Mouse (Mus musculus) T-helper 1 cell (primary cell): Measurements from ENCODE around the gene Mrc1.
"Not testable (repeated sequence)": the region's sequence is repeated elsewhere in the genome, so short reads cannot be mapped to it uniquely, and the experiment has no call there.

ENCODE experiments used
- in situ Hi-C: fragments of 300-600 bp; cut with MboI, MseI; formaldehyde crosslinking; loops from one replicate; pipeline ENCODE4 v1.15.1; 2025; ENCODE audit warnings: high pct_unique_total_duplicates

The Mrc1 gene

DNA sequence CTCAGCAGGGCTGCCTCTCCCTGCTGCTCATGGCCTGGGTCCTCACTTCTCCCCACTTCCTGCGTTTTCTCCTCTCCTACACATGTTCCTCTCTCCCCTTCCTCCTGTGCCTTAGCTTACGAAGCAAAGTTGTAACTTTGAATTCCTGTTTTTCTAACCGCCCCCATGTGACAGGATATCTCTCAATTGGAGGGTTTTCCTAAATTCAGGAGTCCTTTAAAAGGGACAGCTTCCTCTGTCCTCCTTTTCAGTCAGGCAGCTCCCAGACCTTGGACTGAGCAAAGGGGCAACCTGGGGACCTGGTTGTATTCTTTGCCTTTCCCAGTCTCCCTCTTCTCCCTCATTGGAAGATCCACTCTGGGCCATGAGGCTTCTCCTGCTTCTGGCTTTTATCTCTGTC is at the start of gene Mrc1:
Gene Mrc1 (plus strand): TSS at position 244 of the 400 bp plus-strand sequence.
- in situ Hi-C loops, result no loop called here

DNA sequence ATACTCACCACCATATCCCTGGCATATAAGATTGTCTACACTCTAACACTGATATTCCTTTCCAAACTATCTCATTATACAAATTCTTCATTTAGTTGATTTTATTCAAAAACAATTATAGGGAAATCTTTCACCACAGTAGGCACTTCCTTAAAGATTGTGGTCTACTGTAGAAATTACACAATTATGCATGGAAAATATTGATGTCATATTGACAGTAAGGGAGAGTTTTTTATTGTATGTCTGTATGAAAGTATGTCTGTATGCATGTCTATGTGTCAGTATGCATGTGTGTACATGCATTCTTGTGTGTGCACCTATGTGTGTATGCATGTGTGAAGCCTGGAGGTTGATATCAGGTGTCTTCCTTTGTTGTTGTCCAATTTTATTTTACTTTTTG is 44.8 kb upstream of the Mrc1 start:
- in situ Hi-C loops, result no loop called here

- in situ Hi-C loops, result no loop called here
These were observed 38.5 kb upstream of the Mrc1 start for GRCm38 (mm10) chr2:14190684-14191083.

DNA sequence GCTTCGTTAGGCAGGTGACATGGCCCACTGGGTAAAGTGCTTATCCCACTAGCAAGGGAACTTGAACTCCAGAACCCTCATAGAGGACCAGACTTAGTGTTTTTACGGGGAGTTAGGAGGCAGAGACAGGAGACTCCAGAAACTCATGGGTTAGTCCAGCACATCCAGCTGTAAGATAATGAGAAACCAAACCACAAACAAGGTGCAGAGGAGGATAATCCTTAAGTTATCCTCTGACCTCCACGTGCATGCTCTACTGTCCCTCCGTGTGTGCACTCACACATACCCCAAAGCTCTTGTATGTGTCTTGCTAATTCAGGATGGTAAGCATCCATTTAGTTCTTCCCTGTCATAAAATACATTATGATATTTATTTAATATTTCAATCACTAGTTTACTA is 37.6 kb upstream of the Mrc1 start:
- in situ Hi-C loops, result no loop called here

DNA sequence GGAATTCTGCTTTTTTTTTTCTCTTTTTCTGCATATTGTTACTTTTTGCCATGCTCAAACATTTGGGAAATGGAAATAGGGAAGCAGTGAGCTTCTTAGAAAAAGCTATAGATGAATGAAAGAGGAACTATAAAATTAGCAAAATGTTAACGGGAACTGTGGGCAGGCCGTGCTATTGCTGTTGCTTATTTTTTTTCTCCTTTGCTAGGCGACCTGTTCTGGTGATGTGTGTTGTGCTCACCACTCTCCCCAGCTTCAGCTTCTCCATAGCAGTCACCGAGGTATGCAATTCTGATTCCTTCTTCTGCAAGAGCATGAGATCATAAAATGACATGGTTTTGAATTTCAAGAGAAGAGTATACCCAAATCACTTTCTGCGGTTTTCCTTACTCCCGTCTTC is 37.1 kb upstream of the Mrc1 start:
- in situ Hi-C loops, result no loop called here

DNA sequence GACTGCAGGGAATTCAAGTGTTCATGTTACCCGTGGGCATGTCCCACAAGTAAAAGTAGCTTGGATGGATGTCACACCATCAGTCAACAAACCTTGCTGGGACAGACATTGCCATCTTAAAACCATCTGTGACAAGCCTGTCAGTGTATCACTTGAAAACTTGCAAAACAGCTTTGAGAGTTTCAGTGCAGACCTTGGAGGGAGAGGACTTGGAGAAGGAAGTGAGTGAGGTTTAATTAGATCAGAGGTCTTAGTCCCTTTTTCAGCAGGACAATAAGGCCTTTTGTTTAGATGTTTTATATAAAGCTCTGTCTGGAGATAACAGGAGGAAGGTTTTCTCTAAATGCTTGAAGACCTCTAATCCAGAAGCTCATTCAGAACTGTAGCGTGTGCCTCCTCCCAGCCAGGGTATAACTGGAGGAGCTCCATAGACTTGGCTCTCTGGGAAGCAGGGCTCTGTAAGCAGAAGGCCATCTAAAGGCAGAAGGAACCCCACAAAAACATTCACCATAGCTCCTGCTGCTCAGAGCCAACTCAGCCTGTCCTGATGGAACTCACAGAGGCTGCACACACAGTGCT is 30.8 kb upstream of the Mrc1 start:
- in situ Hi-C loops, result not testable (repeated sequence)

- in situ Hi-C loops, result no loop called here
These were observed 29.6 kb upstream of the Mrc1 start for GRCm38 (mm10) chr2:14199621-14200020.

DNA sequence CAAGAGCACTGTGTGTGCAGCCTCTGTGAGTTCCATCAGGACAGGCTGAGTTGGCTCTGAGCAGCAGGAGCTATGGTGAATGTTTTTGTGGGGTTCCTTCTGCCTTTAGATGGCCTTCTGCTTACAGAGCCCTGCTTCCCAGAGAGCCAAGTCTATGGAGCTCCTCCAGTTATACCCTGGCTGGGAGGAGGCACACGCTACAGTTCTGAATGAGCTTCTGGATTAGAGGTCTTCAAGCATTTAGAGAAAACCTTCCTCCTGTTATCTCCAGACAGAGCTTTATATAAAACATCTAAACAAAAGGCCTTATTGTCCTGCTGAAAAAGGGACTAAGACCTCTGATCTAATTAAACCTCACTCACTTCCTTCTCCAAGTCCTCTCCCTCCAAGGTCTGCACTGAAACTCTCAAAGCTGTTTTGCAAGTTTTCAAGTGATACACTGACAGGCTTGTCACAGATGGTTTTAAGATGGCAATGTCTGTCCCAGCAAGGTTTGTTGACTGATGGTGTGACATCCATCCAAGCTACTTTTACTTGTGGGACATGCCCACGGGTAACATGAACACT is 28.2 kb upstream of the Mrc1 start:
- in situ Hi-C loops, result not testable (repeated sequence)

- in situ Hi-C loops, result no loop called here
These were observed 24.9 kb upstream of the Mrc1 start for GRCm38 (mm10) chr2:14204308-14204707.

DNA sequence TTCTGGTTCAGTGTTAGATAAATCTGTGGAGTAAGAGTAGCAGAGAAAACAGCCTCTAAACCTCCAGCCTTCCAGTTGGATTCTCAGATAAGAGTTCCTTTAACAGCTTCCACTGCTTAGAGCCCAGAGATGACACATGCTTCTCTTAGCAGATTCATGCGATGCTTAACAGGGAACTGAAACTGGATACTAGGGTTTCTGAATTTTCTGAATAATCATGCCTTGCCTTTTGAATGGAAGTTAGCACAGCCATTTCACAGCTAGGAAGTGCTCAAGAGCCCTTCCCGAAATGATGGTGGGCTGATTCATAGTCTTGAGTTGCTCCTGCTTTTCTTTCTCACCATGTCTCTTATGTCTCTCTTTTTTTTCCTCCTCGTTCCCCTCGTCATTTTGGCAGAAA is 22.4 kb upstream of the Mrc1 start:
- in situ Hi-C loops, result no loop called here

- in situ Hi-C loops, result no loop called here
These were observed 18.5 kb upstream of the Mrc1 start for GRCm38 (mm10) chr2:14210731-14211130.

DNA sequence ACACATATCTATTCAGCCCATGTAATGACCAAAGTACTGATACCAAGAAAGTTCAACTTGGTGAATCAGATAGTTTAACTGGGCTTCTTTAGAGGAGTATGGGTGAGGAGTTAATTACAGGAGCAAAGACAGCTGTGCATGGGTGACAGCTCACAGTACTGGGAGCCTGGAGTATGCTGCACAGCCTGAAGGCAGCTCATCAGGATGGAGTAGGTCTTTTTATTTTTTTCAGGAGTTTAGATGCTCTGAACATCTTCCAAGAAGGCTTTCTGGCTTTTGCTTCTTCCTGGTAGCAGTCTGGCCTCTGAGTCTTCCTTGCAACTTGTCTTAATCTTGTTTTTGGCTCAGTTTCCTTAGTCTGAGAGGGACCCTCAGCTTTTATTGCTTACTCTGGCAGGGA is 17.6 kb upstream of the Mrc1 start:
- in situ Hi-C loops, result no loop called here

DNA sequence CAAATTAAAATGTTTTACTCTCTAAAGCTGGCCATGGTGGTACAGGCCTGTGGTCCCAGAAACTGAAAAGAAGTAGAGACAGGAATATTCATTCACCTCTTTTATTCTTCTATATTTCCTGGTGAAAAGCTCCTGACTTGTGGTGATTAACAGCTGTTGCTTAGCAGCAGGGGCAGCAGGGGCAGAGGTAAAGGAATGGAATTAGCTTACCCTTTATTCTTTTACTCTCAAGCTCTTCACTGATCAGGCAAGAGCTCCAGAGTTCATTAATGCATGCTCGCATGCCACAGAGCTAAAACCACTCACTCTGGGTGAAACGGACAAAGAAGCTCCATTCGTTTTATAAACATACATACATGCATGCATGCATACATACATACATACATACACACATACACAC is 14.4 kb upstream of the Mrc1 start:
- in situ Hi-C loops, result no loop called here

- in situ Hi-C loops, result no loop called here
These were observed 12.5 kb upstream of the Mrc1 start for GRCm38 (mm10) chr2:14216653-14217052.

DNA sequence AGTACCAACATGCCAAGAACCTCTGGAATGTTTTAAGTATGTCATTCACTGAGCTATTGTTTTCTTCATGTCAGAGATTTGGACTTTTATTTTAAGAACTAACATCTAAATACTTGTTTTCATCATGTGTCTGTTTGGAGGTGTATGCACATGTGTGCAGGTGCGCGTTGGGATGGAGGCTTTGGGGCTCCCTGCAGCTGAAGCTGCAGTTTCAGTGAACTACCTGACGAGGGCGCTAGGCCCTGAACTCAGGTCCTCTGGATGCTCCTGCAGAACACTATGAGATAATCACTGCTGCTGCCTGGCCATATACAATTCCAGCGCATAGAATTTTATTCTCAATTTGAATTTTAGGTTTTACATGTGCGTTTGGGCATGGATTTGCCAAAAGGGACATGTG is 11.1 kb upstream of the Mrc1 start:
- in situ Hi-C loops, result no loop called here

DNA sequence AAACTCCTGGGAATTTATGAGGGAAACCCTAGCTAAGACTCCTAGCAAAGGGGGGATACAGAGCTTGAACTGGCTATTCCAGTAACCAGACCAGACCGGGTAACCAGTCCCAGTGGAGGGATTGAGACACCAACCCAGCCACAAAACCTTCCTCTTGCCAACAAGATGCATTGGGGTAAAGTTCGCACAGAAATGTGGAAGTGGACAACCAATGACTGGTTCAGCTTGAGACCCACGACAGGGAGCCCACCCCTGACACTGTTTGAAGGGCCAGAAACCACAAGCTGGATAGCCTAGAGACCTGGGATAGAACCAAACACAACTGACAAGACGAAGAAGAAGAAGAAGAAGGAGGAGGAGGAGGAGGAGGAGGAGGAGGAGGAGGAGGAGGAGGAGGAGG is 4.8 kb upstream of the Mrc1 start:
- in situ Hi-C loops, result loop anchor here (5.0 kb wide), 1 partner anchor 93 kb away; no protein-coding TSS in a partner anchor

GRCm38 (mm10) chr2:14228495-14228894 is 697 bp upstream of the Mrc1 start:
- in situ Hi-C loops, result no loop called here

DNA sequence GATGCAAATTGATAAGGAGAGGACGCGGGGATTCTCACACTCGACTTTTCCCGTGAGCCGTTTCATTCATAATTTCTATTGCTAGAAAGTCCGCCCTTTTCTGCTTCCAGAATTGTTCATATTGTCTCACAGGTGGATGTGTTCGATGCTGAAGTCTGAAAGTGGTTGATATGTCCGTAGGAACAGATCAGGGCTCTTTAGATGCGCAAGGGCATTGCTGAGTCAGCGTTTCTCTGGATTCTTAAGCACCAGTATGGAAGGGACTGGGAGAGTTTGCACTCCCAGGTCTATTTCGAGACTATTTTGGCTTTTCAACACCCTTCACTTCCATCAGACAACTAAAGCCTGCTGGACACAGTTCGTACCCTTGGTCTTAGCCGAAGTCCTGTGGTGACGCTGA is 787 bp downstream of the Mrc1 start:
- in situ Hi-C loops, result no loop called here

GRCm38 (mm10) chr2:14232897-14233296 is 3.7 kb downstream of the Mrc1 start:
- in situ Hi-C loops, result no loop called here

DNA sequence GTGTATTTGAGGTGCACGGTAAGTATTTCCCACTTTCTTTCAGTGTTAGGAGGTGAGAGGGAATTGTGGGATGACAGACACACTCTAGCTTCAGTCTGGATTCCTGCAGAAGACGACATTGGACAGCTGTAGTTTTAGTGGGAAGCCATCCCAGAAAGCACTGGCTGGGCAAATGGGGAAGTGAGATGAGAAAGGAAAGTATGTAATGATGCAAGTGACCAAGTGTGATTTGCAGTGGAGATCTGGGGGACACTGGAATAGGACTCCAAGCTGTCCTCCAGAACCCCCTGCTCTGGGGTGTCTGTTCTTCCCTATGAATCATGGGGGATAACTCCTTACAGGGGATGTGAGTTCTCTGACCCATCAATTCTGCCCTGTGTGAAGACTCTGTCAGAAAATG is 4.8 kb downstream of the Mrc1 start:
- in situ Hi-C loops, result no loop called here

DNA sequence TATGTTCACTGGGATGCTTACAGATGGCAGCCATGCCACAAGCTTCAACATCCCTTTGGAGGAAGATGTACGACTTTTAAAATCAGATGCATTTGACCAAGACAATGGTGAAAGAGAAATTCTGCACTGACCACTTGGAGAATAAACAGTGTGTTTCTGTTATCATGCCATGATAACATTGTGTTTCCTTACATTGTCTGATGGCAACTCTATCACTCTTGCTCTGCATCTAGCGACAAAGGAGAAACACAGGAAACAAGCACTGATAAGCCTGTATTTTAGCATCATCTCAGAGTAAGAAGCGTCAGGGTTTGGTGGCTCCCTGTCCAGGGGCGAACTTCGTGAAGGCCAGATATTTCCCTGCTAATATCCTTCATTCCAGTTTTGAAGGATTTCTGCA is 6.1 kb downstream of the Mrc1 start:
- in situ Hi-C loops, result no loop called here

DNA sequence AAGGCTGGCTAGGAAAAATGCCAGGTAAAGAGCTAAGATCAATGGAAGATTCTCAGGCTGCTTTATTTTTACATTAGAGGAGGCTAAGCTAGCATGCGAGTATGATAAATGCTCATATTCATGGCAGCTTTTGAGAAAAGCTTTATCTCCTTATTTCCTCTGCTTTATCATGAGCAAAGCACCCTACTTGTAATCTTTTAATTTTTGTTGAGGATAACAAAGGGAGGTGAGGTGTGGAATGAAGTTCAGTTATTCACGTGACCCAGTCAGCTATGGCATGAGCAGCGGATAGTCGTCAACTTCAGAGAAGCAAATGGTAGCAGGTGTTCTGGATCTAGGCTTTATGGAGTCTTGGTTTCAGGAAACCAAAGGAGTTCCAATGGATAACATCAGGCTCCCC is 7.7 kb downstream of the Mrc1 start:
- in situ Hi-C loops, result no loop called here

- in situ Hi-C loops, result no loop called here
These were observed 8.5 kb downstream of the Mrc1 start for GRCm38 (mm10) chr2:14237723-14238122.

DNA sequence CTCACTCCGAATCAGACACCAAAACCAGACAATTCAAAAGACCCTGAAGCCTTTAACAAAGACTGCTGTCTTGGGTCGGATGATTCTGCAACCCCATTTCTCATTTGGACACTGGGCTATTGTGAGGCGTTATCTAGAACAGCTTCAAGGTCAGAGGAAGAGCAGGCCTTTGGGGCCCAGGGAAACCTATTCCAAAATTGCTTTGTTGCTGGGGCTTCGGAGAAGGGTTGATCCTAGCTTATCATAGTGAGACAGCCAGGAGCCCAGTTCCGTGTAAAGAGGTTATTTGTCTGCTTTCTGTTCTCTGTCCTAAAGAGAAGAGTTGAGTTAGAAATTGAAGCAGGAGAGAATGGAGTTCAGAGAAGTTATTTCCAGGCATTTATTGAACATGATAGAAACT is 10.0 kb downstream of the Mrc1 start:
- in situ Hi-C loops, result no loop called here
